Mouse (Mus musculus): ENCODE measurements at regions not wholly inside any gene's neighbourhood (a gene's known extent, or its start where the extent isn't known, plus 50 kb on each side); places are given as distances from the start of the nearest gene placed in this dataset.
A peak's percentile ranks its signal among the peaks of the same experiment; 100 is the strongest.

- DNase-seq: no peak
Measured at GRCm38 (mm10) chr15:87264906-87265305, 279.2 kb upstream of the Fam19a5 start.

GRCm38 (mm10) chr15:87290987-87291529, 253.0 kb upstream of the Fam19a5 start:
- no peak for DNase-seq

- no peak for DNase-seq
Measured at GRCm38 (mm10) chr15:87319896-87320295, 224.2 kb upstream of the Fam19a5 start.

GRCm38 (mm10) chr15:87321067-87321985, 222.8 kb upstream of the Fam19a5 start:
- no peak for DNase-seq

- DNase-seq: no peak
Measured at GRCm38 (mm10) chr15:87325389-87325788, 218.7 kb upstream of the Fam19a5 start.

- no peak for DNase-seq
Measured at GRCm38 (mm10) chr15:87326281-87326680, 217.8 kb upstream of the Fam19a5 start.

GRCm38 (mm10) chr15:87332441-87332840, 211.7 kb upstream of the Fam19a5 start:
- DNase-seq: peak; percentile 10

- DNase-seq: no peak
Measured at GRCm38 (mm10) chr15:87333527-87333926, 210.6 kb upstream of the Fam19a5 start.

GRCm38 (mm10) chr15:87334430-87334829, 209.7 kb upstream of the Fam19a5 start:
- DNase-seq: peak; percentile 23

- no peak for DNase-seq
Measured at GRCm38 (mm10) chr15:87335324-87335723, 208.8 kb upstream of the Fam19a5 start.

GRCm38 (mm10) chr15:87335737-87336136, 208.4 kb upstream of the Fam19a5 start:
- no peak for DNase-seq

GRCm38 (mm10) chr15:87339904-87340303, 204.2 kb upstream of the Fam19a5 start:
- DNase-seq: no peak

GRCm38 (mm10) chr15:87342656-87343055, 201.4 kb upstream of the Fam19a5 start:
- no peak for DNase-seq

GRCm38 (mm10) chr15:87345826-87346225, 198.3 kb upstream of the Fam19a5 start:
- DNase-seq: no peak

- DNase-seq: no peak
Measured at GRCm38 (mm10) chr15:87349533-87350247, 194.4 kb upstream of the Fam19a5 start.

- peak; percentile 31 for DNase-seq
Measured at GRCm38 (mm10) chr15:87352812-87353211, 191.3 kb upstream of the Fam19a5 start.

GRCm38 (mm10) chr15:87353886-87354285, 190.2 kb upstream of the Fam19a5 start:
- DNase-seq: no peak

GRCm38 (mm10) chr15:87360457-87360856, 183.6 kb upstream of the Fam19a5 start:
- no peak for DNase-seq

- DNase-seq: peak; percentile 8
Measured at GRCm38 (mm10) chr15:87365712-87366361, 178.3 kb upstream of the Fam19a5 start.

GRCm38 (mm10) chr15:87367381-87367780, 176.7 kb upstream of the Fam19a5 start:
- DNase-seq: peak; percentile 10

GRCm38 (mm10) chr15:87369381-87369780, 174.7 kb upstream of the Fam19a5 start:
- DNase-seq: no peak

- no peak for DNase-seq
Measured at GRCm38 (mm10) chr15:87369836-87370235, 174.3 kb upstream of the Fam19a5 start.

- no peak for DNase-seq
Measured at GRCm38 (mm10) chr15:87370761-87371160, 173.3 kb upstream of the Fam19a5 start.
